Mouse (Mus musculus) MEL (cell line): Measurements from ENCODE around the gene Prox1.

ENCODE experiments used
- CHD1 ChIP-seq: IDR thresholded peaks from 2 replicates; pipeline ENCODE4 v1.6.1; 2012; ENCODE audit warnings: low read depth, mild to moderate bottlenecking, inconsistent platforms, low read length, improper control_type of control experiment
- CHD2 ChIP-seq: IDR thresholded peaks from 2 replicates; pipeline ENCODE4 v1.6.1; 2011; ENCODE audit warnings: low read length, improper control_type of control experiment
- CTCF ChIP-seq, 3 experiments: IDR thresholded peaks in 2 of 3; conservative IDR thresholded peaks in 1 of 3; 2 replicates each; pipeline ENCODE4 v1.5.1; 2011 to 2012; ENCODE audit warnings: low read length in 3 of 3, low read depth in 2 of 3, mild to moderate bottlenecking in 2 of 3, improper control_type of control experiment in 1 of 3, inconsistent platforms in 1 of 3, mixed read lengths in 1 of 3, moderate library complexity in 1 of 3; ENCODE audit not compliant: control insufficient read depth in 1 of 3, insufficient read depth in 1 of 3, poor library complexity in 1 of 3, severe bottlenecking in 1 of 3
- EP300 ChIP-seq, 2 experiments: IDR thresholded peaks; 2 replicates each; pipeline ENCODE4 v1.6.1; 2011; ENCODE audit warnings: improper control_type of control experiment in 2 of 2, low read length in 2 of 2, low read depth in 1 of 2, mild to moderate bottlenecking in 1 of 2
- GATA1 ChIP-seq: IDR thresholded peaks from 2 replicates; pipeline ENCODE4 v1.6.1; 2011; ENCODE audit warnings: low read depth, low read length, improper control_type of control experiment
- HCFC1 ChIP-seq: IDR thresholded peaks from 2 replicates; pipeline ENCODE4 v1.6.1; 2012; ENCODE audit warnings: low read depth, mild to moderate bottlenecking, inconsistent platforms, low read length, improper control_type of control experiment, moderate library complexity
- MXI1 ChIP-seq: IDR thresholded peaks from 2 replicates; pipeline ENCODE4 v1.6.1; 2011; ENCODE audit warnings: mild to moderate bottlenecking, low read depth, low read length, improper control_type of control experiment
- POLR2A ChIP-seq, 2 experiments: IDR thresholded peaks; 2 replicates each; pipeline ENCODE4 v1.6.1; 2011 to 2012; ENCODE audit warnings: low read length in 2 of 2, mild to moderate bottlenecking in 2 of 2, control low read depth in 1 of 2, improper control_type of control experiment in 1 of 2, low read depth in 1 of 2, moderate library complexity in 1 of 2; ENCODE audit not compliant: control insufficient read depth in 1 of 2, insufficient read depth in 1 of 2, poor library complexity in 1 of 2
- TAL1 ChIP-seq: IDR thresholded peaks from 2 replicates; pipeline ENCODE4 v1.6.1; 2012; ENCODE audit warnings: mild to moderate bottlenecking, inconsistent platforms, low read length, moderate library complexity, mixed read lengths
- TCF12 ChIP-seq: IDR thresholded peaks from 2 replicates; pipeline ENCODE4 v1.6.1; 2014; ENCODE audit warnings: low read depth, mild to moderate bottlenecking, inconsistent platforms, low read length, improper control_type of control experiment, moderate library complexity
- USF1 ChIP-seq: IDR thresholded peaks from 2 replicates; pipeline ENCODE4 v1.6.1; 2014; ENCODE audit warnings: low read depth, mild to moderate bottlenecking, inconsistent platforms, low read length, improper control_type of control experiment, moderate library complexity
- USF2 ChIP-seq, 2 experiments: IDR thresholded peaks; 2 replicates each; pipeline ENCODE4 v1.6.1; 2011 to 2012; ENCODE audit warnings: improper control_type of control experiment in 2 of 2, low read length in 2 of 2, borderline replicate concordance in 1 of 2, inconsistent platforms in 1 of 2, low read depth in 1 of 2, mild to moderate bottlenecking in 1 of 2; ENCODE audit not compliant: insufficient read depth in 1 of 2

- TF ChIP-seq CHD1, result no peak
- TF ChIP-seq CTCF (IDR thresholded peaks at IDR 0.05 in 2 of 3, conservative IDR thresholded peaks at IDR 0.05 in 1 of 3; ENCODE audit: control insufficient read depth in 1 of 3, insufficient read depth in 1 of 3, low read depth in 2 of 3, low read length in 3 of 3, poor library complexity in 1 of 3, severe bottlenecking in 1 of 3), result no peak
- TF ChIP-seq POLR2A (IDR thresholded peaks at IDR 0.05; ENCODE audit: control insufficient read depth in 1 of 2, insufficient read depth in 1 of 2, low read depth in 1 of 2, low read length in 2 of 2, poor library complexity in 1 of 2), result no peak
- TF ChIP-seq USF1, result no peak
- TF ChIP-seq EP300 (IDR thresholded peaks at IDR 0.05; ENCODE audit: low read depth in 1 of 2, low read length in 2 of 2), result no peak
- TF ChIP-seq GATA1, result no peak
- no peak for TF ChIP-seq HCFC1
- no peak for TF ChIP-seq TCF12
- TF ChIP-seq MXI1, result no peak
- TF ChIP-seq CHD2, result no peak
- TF ChIP-seq TAL1, result no peak
- TF ChIP-seq USF2 (IDR thresholded peaks at IDR 0.05; ENCODE audit: borderline replicate concordance in 1 of 2, insufficient read depth in 1 of 2, low read depth in 1 of 2, low read length in 2 of 2), result no peak
Observed at GRCm38 (mm10) chr1:190186336-190186735, 15.8 kb upstream of the Prox1 start.
